9 mouse cellular contexts compared by ENCODE assay signal in genomic region chr11:107629504-107629903, GRCm38 (mm10).
DNase-seq lines count a peak whose midpoint lies in the region; ATAC-seq and TF ChIP-seq lines count a peak whose summit lies in the region.
"Had no signal": no experiment of that assay in that cellular context is flagged by ENCODE, and none has a peak within 500 bp of the region (broad histone marks: within the 10 kb centered on the region; RNA-seq: fewer than 3 reads in every experiment).

No protein-coding gene starts in this region.

- 30% methylated on average over 4 of the region's 4 CpGs for WGBS in kidney, adult 2 months
- WGBS in limb, embryonic 10.5 days, result 47% methylated on average over 4 of the region's 4 CpGs
- WGBS in midbrain, embryonic 16.5 days, result 28% methylated on average over 4 of the region's 4 CpGs
- WGBS in stomach, postnatal 0 days, result 38% methylated on average over 4 of the region's 4 CpGs

- no peaks in the 10 kb centered on the region for H3K9me3 ChIP-seq in limb, embryonic 10.5 days (replicated peaks)
- no peaks in the 10 kb centered on the region for H3K9me3 ChIP-seq in midbrain, embryonic 16.5 days (replicated peaks; ENCODE audit: control insufficient read depth, low read length, poor library complexity, severe bottlenecking)
- no peaks in the 10 kb centered on the region for H3K9me3 ChIP-seq in stomach, postnatal 0 days (ENCODE audit: control insufficient read depth, low read length)
- H3K9me3 ChIP-seq: limb, embryonic 12.5 days had no signal

- no peaks in the 10 kb centered on the region for H3K27me3 ChIP-seq in kidney, adult 2 months (replicated peaks; ENCODE audit: control insufficient read depth, insufficient read depth, low read length)
- no peaks in the 10 kb centered on the region for H3K27me3 ChIP-seq in limb, embryonic 10.5 days (ENCODE audit: low read depth, poor library complexity, severe bottlenecking)
- H3K27me3 ChIP-seq in midbrain, embryonic 16.5 days (ENCODE audit: control insufficient read depth, insufficient read depth, low read depth, low read length), result no peaks in the 10 kb centered on the region
- H3K27me3 ChIP-seq in stomach, postnatal 0 days (ENCODE audit: control insufficient read depth, insufficient read depth, low read length), result no peaks in the 10 kb centered on the region
- H3K27me3 ChIP-seq: limb, embryonic 12.5 days had no signal

- H3K36me3 ChIP-seq in kidney, adult 2 months (ENCODE audit: control insufficient read depth, insufficient read depth, low read length), result peaks cover 6% of the 10 kb centered on the region
- H3K36me3 ChIP-seq in limb, embryonic 10.5 days, result peaks cover 47% of the 10 kb centered on the region
- peaks cover 16% of the 10 kb centered on the region for H3K36me3 ChIP-seq in midbrain, embryonic 16.5 days (ENCODE audit: control insufficient read depth, insufficient read depth, low read length)
- H3K36me3 ChIP-seq in stomach, postnatal 0 days (ENCODE audit: control insufficient read depth, insufficient read depth, low read length), result peaks cover 14% of the 10 kb centered on the region

- no peak overlapping the region for H3K4me2 ChIP-seq in midbrain, embryonic 16.5 days (ENCODE audit: low read length)
- no peak overlapping the region for H3K4me2 ChIP-seq in stomach, postnatal 0 days (replicated peaks; ENCODE audit: low read depth)
- H3K4me2 ChIP-seq: limb, embryonic 12.5 days had no signal

- TF ChIP-seq CTCF in kidney, adult 2 months (conservative IDR thresholded peaks at IDR 0.05; ENCODE audit: insufficient read depth, insufficient read length, low read depth, low read length), result peak; percentile 68
- peak; percentile 86 for TF ChIP-seq CTCF in stomach, postnatal 0 days (IDR thresholded peaks at IDR 0.05; ENCODE audit: low read depth)

- peak; percentile 71 for ATAC-seq in midbrain, embryonic 16.5 days
- peak; percentile 56; the same call in 1 of the 2 replicates for ATAC-seq in stomach, postnatal 0 days (ENCODE audit: low FRiP score, low TSS enrichment)
- ATAC-seq in inflammation-experienced regulatory T-cells, adult 6 months, result no peak

- no peak for TF ChIP-seq EP300 in stomach, postnatal 0 days (optimal IDR thresholded peaks at IDR 0.05)

- H3K27ac ChIP-seq in kidney, adult 2 months (ENCODE audit: insufficient read depth, low read depth, low read length), result no peak overlapping the region
- no peak overlapping the region for H3K27ac ChIP-seq in limb, embryonic 10.5 days
- H3K27ac ChIP-seq in midbrain, embryonic 16.5 days (ENCODE audit: low read length), result no peak overlapping the region
- H3K27ac ChIP-seq in stomach, postnatal 0 days (replicated peaks), result no peak overlapping the region; the same call in 1 of the 2 replicates
- H3K27ac ChIP-seq: limb, embryonic 12.5 days had no signal

- TF ChIP-seq POLR2A in kidney, adult 2 months (IDR thresholded peaks at IDR 0.05; ENCODE audit: low read depth, low read length), result no peak

- DNase-seq in adrenal gland, postnatal 14 days, result peak; percentile 87
- DNase-seq in embryo, embryonic 10 days (ENCODE audit: low spot score), result peak; percentile 83
- peak; percentile 36 to 51 for DNase-seq in gastrocnemius, postnatal 4 days (ENCODE audit: low spot score in 2 of 2)
- DNase-seq in kidney, adult 2 months, result peak; percentile 55
- DNase-seq in limb, embryonic 10.5 days (ENCODE audit: low spot score), result peak; percentile 67
- DNase-seq in stomach, postnatal 0 days (ENCODE audit: low spot score), result peak; percentile 48

- no peak overlapping the region for H3K4me3 ChIP-seq in kidney, adult 2 months (ENCODE audit: insufficient read depth, low read depth, low read length)
- no peak overlapping the region for H3K4me3 ChIP-seq in limb, embryonic 10.5 days
- no peak overlapping the region for H3K4me3 ChIP-seq in midbrain, embryonic 16.5 days (ENCODE audit: low read depth, low read length)
- H3K4me3 ChIP-seq in stomach, postnatal 0 days (ENCODE audit: low read depth, low read length), result no peak overlapping the region
- H3K4me3 ChIP-seq: limb, embryonic 12.5 days had no signal

- H3K4me1 ChIP-seq in kidney, adult 2 months (ENCODE audit: control insufficient read depth, insufficient read depth, low read length), result no peaks in the 10 kb centered on the region
- peaks cover 7% of the 10 kb centered on the region for H3K4me1 ChIP-seq in limb, embryonic 10.5 days
- H3K4me1 ChIP-seq in midbrain, embryonic 16.5 days (ENCODE audit: control insufficient read depth, insufficient read depth, low read length), result no peaks in the 10 kb centered on the region
- H3K4me1 ChIP-seq in stomach, postnatal 0 days (replicated peaks; ENCODE audit: control insufficient read depth, insufficient read depth), result no peaks in the 10 kb centered on the region

- H3K9ac ChIP-seq in midbrain, embryonic 16.5 days (ENCODE audit: low read depth, low read length), result no peak overlapping the region
- H3K9ac ChIP-seq in stomach, postnatal 0 days (ENCODE audit: low read length), result no peak overlapping the region
- H3K9ac ChIP-seq: limb, embryonic 12.5 days had no signal
